Mouse (Mus musculus): ENCODE data around the gene Smad5. TPM values are rescaled to one million over a fixed set of nuclear protein-coding genes. Genes with fewer than 3 reads are reported as not detected.

Smad5 gene
- polyA plus RNA-seq, 1 experiment from 2014 or later, result 39.7 TPM

DNA sequence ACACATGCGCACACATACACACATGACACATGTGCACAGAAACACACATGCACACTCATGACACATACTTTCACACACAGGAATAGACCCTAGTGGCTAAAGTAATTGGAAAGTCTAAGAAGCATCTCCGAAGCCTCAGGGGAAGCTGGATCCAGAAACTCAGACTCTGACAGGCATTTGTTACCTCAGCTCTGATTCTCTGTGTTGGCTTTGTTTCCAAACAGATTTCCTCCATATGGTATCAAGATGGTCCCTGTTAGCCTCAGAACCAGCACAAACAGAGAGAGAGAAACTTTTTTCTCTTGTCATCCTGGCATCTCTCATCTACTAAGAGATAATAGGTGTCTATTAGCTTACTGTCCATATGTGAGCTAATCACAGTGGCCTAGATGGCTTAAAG lies 5.6 kb upstream of the Smad5 start:
- no peak overlapping the region for H3K9ac ChIP-seq (ENCODE audit: low read length)
- H3K4me1 ChIP-seq (ENCODE audit: control insufficient read depth, insufficient read depth, low read length), result peaks cover 16% of the 10 kb centered on the region; the same call in 1 of the 2 replicates
- no peak overlapping the region for H3K4me2 ChIP-seq (ENCODE audit: low read length)
- ATAC-seq, result no peak
- no peaks in the 10 kb centered on the region for H3K9me3 ChIP-seq (replicated peaks; ENCODE audit: control insufficient read depth, low read length)
- H3K4me3 ChIP-seq (ENCODE audit: low read depth, low read length), result no peak overlapping the region
- H3K27ac ChIP-seq (ENCODE audit: low read depth, low read length), result peak overlapping the region; percentile 78; the same call in 1 of the 2 replicates
- no peaks in the 10 kb centered on the region for H3K36me3 ChIP-seq (ENCODE audit: control insufficient read depth, insufficient read depth, low read length)
- WGBS, result 83% methylated on average over 2 of the region's 2 CpGs
- H3K27me3 ChIP-seq (replicated peaks; ENCODE audit: control insufficient read depth, insufficient read depth, low read length), result no peaks in the 10 kb centered on the region
- DNase-seq (ENCODE audit: low spot score), result peak; percentile 72

DNA sequence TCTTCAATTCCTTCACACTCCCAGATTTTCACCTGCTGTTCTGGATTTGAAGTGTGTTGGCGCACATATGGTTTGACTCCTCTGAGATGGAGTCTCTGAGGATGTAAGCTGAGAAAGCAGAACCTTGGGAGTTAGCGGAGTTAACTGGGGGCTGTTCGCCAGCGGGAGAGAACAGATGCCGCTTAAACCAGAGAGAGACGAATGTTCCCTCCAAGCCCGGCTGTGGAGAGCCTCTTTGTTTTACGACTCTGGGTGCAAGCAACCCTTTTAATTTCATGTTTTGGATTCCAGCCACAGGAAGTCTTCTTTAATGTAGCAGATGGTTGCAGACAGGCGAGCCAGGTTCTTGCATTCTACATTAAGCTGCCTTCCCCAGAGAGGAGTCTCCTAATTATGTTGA lies 4.4 kb upstream of the Smad5 start:
- ATAC-seq, result peak; percentile 76
- no peaks in the 10 kb centered on the region for H3K27me3 ChIP-seq (replicated peaks; ENCODE audit: control insufficient read depth, insufficient read depth, low read length)
- H3K4me2 ChIP-seq (ENCODE audit: low read length), result peak overlapping the region; percentile 15; the same call in 1 of the 2 replicates
- H3K4me1 ChIP-seq (ENCODE audit: control insufficient read depth, insufficient read depth, low read length), result peaks cover 16% of the 10 kb centered on the region; the same call in 1 of the 2 replicates
- peak; percentile 97 for DNase-seq (ENCODE audit: low spot score)
- H3K36me3 ChIP-seq (ENCODE audit: control insufficient read depth, insufficient read depth, low read length), result no peaks in the 10 kb centered on the region
- H3K27ac ChIP-seq (ENCODE audit: low read depth, low read length), result peak overlapping the region; percentile 78
- H3K9me3 ChIP-seq (replicated peaks; ENCODE audit: control insufficient read depth, low read length), result no peaks in the 10 kb centered on the region
- H3K4me3 ChIP-seq (ENCODE audit: low read depth, low read length), result no peak overlapping the region
- WGBS, result 4% methylated on average over 9 of the region's 9 CpGs
- peak overlapping the region; percentile 2 for H3K9ac ChIP-seq (ENCODE audit: low read length)

DNA sequence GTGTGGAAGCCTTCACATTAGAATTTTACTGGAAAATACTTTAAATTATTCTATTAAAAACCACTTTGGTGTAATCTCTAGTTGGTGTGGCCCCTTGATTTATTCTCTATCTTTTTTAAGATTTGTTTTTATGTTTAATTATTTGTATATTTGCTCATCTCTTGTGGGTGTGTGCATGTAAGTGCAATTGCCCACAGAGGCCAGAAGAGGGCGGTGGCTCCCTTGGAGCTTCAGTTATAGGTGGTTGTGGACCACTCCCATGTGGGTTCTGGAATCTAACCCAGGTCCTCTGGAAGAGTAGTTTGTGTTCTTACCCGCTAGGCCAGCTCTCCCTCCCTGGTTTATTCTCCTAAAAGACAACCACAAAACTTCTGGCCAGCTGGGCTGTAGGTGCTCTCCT lies 3.4 kb upstream of the Smad5 start:
- no peak overlapping the region for H3K27ac ChIP-seq (ENCODE audit: low read depth, low read length)
- no peak for ATAC-seq
- WGBS, result 95% methylated on average over 2 of the region's 2 CpGs

DNA sequence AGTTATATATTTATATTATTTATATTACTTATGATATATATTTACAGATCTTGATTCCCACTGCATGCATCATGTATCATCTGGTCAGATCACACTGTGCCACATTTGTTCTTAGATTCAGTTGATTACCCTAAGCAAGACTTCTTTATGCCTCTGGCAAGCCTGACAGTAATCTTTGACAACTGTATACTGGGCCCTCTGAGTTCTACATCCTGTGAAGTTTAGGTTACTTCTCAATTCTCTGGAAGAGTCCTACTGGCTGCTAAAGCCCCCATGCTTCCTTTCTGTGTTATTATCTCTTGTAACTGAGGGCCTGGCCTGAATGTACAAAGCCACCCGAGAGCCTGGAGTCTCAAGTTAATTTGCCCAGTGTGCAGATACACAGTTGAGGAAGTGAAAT lies 1.8 kb upstream of the Smad5 start:
- no peaks in the 10 kb centered on the region for H3K9me3 ChIP-seq (replicated peaks; ENCODE audit: control insufficient read depth, low read length)
- DNase-seq (ENCODE audit: low spot score) (no peak), ATAC-seq (no peak)
- no peak overlapping the region for H3K9ac ChIP-seq (ENCODE audit: low read length)
- H3K4me3 ChIP-seq (ENCODE audit: low read depth, low read length), result no peak overlapping the region
- H3K27me3 ChIP-seq (replicated peaks; ENCODE audit: control insufficient read depth, insufficient read depth, low read length), result no peaks in the 10 kb centered on the region
- WGBS, result 68% methylated on average over 1 of the region's 1 CpGs
- H3K27ac ChIP-seq (ENCODE audit: low read depth, low read length), result no peak overlapping the region
- H3K4me2 ChIP-seq (ENCODE audit: low read length), result no peak overlapping the region
- no peaks in the 10 kb centered on the region for H3K36me3 ChIP-seq (ENCODE audit: control insufficient read depth, insufficient read depth, low read length)
- peaks cover 34% of the 10 kb centered on the region for H3K4me1 ChIP-seq (ENCODE audit: control insufficient read depth, insufficient read depth, low read length)

More for the DNA sequence above, 3.4 kb upstream of the Smad5 start:
- Histone ChIP-seq H3K4me2 (ENCODE audit: low read length) (no peak overlapping the region), H3K27me3 (replicated peaks; ENCODE audit: control insufficient read depth, insufficient read depth, low read length) (no peaks in the 10 kb centered on the region), H3K4me3 (ENCODE audit: low read depth, low read length) (no peak overlapping the region), H3K4me1 (ENCODE audit: control insufficient read depth, insufficient read depth, low read length) (peaks cover 18% of the 10 kb centered on the region), H3K36me3 (ENCODE audit: control insufficient read depth, insufficient read depth, low read length) (no peaks in the 10 kb centered on the region), H3K9ac (ENCODE audit: low read length) (no peak overlapping the region), H3K9me3 (replicated peaks; ENCODE audit: control insufficient read depth, low read length) (no peaks in the 10 kb centered on the region)
- DNase-seq (ENCODE audit: low spot score), result no peak

DNA sequence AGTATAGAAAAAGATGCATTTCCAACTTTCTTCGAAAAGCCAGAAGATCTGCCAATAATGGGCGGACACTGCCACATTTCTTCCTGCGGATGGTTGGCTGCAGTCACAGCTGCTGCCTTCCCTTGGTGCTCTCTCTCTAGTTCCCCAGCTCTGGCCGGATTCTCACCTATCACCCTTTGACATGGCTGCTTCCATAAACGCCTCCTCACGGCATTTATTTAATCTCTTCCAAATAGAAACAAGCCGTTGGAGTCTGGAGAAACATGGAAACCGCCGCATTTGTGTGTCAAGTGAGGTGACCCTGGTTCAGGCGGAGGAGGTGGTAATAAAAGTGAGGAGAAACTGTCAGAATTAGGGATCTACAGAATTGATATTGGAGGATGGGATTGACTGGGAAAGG lies 886 bp upstream of the Smad5 start:
- no peak for ATAC-seq
- no peaks in the 10 kb centered on the region for H3K27me3 ChIP-seq (replicated peaks; ENCODE audit: control insufficient read depth, insufficient read depth, low read length)
- no peak overlapping the region; the same call in 1 of the 2 replicates for H3K4me2 ChIP-seq (ENCODE audit: low read length)
- H3K9ac ChIP-seq (ENCODE audit: low read length), result no peak overlapping the region
- 79% methylated on average over 10 of the region's 10 CpGs for WGBS
- no peaks in the 10 kb centered on the region for H3K9me3 ChIP-seq (replicated peaks; ENCODE audit: control insufficient read depth, low read length)
- H3K4me3 ChIP-seq (ENCODE audit: low read depth, low read length), result no peak overlapping the region
- no peak for DNase-seq (ENCODE audit: low spot score)
- peaks cover 40% of the 10 kb centered on the region for H3K4me1 ChIP-seq (ENCODE audit: control insufficient read depth, insufficient read depth, low read length)
- 0 out of 2 replicates have a peak, but pooled peaks cover 3% of the 10 kb centered on the region for H3K36me3 ChIP-seq (ENCODE audit: control insufficient read depth, insufficient read depth, low read length)
- no peak overlapping the region for H3K27ac ChIP-seq (ENCODE audit: low read depth, low read length)

DNA sequence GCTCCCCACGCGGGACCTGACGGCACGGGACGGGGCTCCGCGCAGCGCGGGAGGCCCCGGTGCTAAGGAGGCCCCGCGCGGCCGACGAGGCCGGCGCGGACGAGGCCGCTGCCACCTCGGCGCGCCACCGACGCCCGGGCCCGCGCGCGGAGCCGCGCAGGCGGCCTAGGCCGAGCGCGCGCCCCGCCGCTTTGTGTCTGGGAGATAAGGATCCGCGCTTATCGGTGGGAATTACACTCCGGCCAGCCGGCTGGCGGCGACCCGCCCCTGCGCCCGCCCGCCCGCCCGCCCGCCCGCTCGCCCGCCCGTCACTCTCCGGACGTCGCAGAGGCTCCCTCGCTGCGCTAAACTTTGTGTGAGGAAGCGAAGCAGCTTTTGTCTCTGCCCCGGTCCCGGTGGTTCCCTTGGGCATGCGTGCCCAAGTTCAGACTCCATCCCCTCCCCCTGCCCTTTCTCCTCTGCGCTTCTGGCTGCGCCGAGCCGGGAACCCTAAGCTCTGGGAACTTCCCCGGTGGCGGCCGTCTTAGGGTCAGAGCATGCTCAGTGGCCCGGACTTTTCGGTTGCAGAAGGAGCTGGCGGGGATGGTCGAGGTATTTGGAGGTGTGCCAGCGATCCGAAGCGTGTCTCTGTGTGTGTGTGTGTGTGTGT lies 536 bp downstream of the Smad5 start:
- DNase-seq (ENCODE audit: low spot score), result peak; percentile 85
- under 1% methylated on average over 65 of the region's 80 CpGs for WGBS
- 0 out of 2 replicates have a peak, but pooled peaks cover 7% of the 10 kb centered on the region for H3K36me3 ChIP-seq (ENCODE audit: control insufficient read depth, insufficient read depth, low read length)
- peak overlapping the region; percentile 92 for H3K9ac ChIP-seq (ENCODE audit: low read length)
- no peaks in the 10 kb centered on the region for H3K27me3 ChIP-seq (replicated peaks; ENCODE audit: control insufficient read depth, insufficient read depth, low read length)
- ATAC-seq, result peak; percentile 77
- peak overlapping the region; percentile 78 for H3K4me2 ChIP-seq (ENCODE audit: low read length)
- peak overlapping the region; percentile 69 for H3K4me3 ChIP-seq (ENCODE audit: low read depth, low read length)
- peaks cover 31% of the 10 kb centered on the region for H3K4me1 ChIP-seq (ENCODE audit: control insufficient read depth, insufficient read depth, low read length)
- H3K27ac ChIP-seq (ENCODE audit: low read depth, low read length), result peak overlapping the region; percentile 99
- H3K9me3 ChIP-seq (replicated peaks; ENCODE audit: control insufficient read depth, low read length), result no peaks in the 10 kb centered on the region

DNA sequence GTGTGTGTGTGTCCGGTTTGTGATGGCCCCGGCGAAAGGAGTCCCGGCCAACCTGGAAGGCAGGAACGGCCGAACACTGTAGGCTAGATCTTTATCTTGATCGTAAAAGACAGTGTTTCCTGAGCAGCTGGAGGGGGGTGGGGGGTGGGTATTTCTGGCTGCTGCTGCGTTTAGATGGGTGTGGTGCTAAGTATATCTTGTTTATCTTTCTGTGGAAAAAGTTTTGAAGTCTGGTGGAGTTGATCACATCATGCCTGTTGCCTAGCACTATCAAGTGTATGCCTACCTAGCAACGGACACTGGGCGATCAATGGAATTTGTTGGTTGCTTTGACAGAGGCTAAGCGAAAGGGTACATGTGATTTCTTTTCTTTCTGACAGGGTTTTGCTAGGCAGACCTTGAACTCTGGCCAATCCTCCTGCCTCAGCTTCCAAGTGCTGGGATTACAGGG lies 1.1 kb downstream of the Smad5 start:
- Histone ChIP-seq H3K4me1 (ENCODE audit: control insufficient read depth, insufficient read depth, low read length) (peaks cover 29% of the 10 kb centered on the region), H3K27ac (ENCODE audit: low read depth, low read length) (peak overlapping the region; percentile 99), H3K9ac (ENCODE audit: low read length) (peak overlapping the region; percentile 92), H3K4me3 (ENCODE audit: low read depth, low read length) (peak overlapping the region; percentile 69), H3K27me3 (replicated peaks; ENCODE audit: control insufficient read depth, insufficient read depth, low read length) (no peaks in the 10 kb centered on the region), H3K36me3 (ENCODE audit: control insufficient read depth, insufficient read depth, low read length) (0 out of 2 replicates have a peak, but pooled peaks cover 7% of the 10 kb centered on the region), H3K9me3 (replicated peaks; ENCODE audit: control insufficient read depth, low read length) (no peaks in the 10 kb centered on the region), H3K4me2 (ENCODE audit: low read length) (peak overlapping the region; percentile 78)
- WGBS, result 2% methylated on average over 11 of the region's 11 CpGs
- peak; percentile 22; the same call in 1 of the 2 replicates for ATAC-seq
- DNase-seq (ENCODE audit: low spot score), result peak; percentile 55

DNA sequence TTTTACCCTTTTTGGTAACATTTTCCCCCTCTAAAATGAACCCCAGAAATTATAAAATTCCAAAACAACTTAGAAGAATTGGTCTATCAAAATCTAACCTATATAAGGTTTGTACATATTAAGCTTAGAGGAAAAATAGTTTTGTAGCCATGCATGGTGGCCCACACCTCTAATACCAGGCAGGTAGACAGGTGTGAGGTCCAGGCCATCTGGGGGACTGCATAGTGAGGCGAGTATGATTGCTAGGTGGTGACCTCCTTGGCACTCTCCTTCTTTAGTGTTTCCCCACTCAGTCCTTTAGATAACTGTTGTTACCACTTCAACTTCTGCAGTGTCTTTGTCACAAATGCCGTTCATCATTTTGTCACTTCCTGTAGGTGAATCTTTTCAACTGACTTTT lies 1.8 kb downstream of the Smad5 start:
- H3K9me3 ChIP-seq (replicated peaks; ENCODE audit: control insufficient read depth, low read length), result no peaks in the 10 kb centered on the region
- peaks cover 7% of the 10 kb centered on the region; the same call in 1 of the 2 replicates for H3K36me3 ChIP-seq (ENCODE audit: control insufficient read depth, insufficient read depth, low read length)
- H3K27ac ChIP-seq (ENCODE audit: low read depth, low read length), result no peak overlapping the region
- no peaks in the 10 kb centered on the region for H3K27me3 ChIP-seq (replicated peaks; ENCODE audit: control insufficient read depth, insufficient read depth, low read length)
- H3K9ac ChIP-seq (ENCODE audit: low read length), result peak overlapping the region; percentile 92
- H3K4me2 ChIP-seq (ENCODE audit: low read length), result peak overlapping the region; percentile 78
- peak overlapping the region; percentile 69 for H3K4me3 ChIP-seq (ENCODE audit: low read depth, low read length)
- ATAC-seq, result no peak
- peaks cover 28% of the 10 kb centered on the region for H3K4me1 ChIP-seq (ENCODE audit: control insufficient read depth, insufficient read depth, low read length)
- WGBS, result 63% methylated on average over 2 of the region's 2 CpGs
- no peak for DNase-seq (ENCODE audit: low spot score)

DNA sequence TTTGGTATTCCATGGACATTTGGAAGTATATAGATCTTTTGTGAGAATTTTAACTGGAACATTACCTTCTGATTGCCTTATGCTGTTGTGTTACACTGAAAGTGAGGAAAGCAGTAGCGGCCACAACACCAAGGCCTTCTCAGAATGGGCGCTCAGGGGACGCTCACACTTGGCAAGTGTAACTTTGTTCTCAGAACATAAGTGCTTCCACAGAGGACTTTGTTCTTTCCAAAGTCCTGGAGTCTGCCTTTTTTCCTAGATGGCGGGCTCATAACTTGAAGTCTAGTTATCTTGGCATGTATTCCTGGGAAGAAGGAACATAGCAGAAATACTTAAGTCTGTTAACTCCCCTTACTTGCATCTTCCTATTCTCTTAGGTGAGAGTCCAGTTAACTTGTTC lies 4.3 kb downstream of the Smad5 start:
- ATAC-seq, result no peak
- Histone ChIP-seq H3K9me3 (replicated peaks; ENCODE audit: control insufficient read depth, low read length) (no peaks in the 10 kb centered on the region), H3K4me1 (ENCODE audit: control insufficient read depth, insufficient read depth, low read length) (peaks cover 28% of the 10 kb centered on the region), H3K27me3 (replicated peaks; ENCODE audit: control insufficient read depth, insufficient read depth, low read length) (no peaks in the 10 kb centered on the region), H3K27ac (ENCODE audit: low read depth, low read length) (no peak overlapping the region), H3K4me3 (ENCODE audit: low read depth, low read length) (no peak overlapping the region), H3K4me2 (ENCODE audit: low read length) (no peak overlapping the region), H3K9ac (ENCODE audit: low read length) (no peak overlapping the region), H3K36me3 (ENCODE audit: control insufficient read depth, insufficient read depth, low read length) (peaks cover 8% of the 10 kb centered on the region; the same call in 1 of the 2 replicates)
- DNase-seq (ENCODE audit: low spot score), result no peak
- WGBS, result 97% methylated on average over 4 of the region's 4 CpGs
